ENCODE assay signal across 17 mouse cellular contexts in genomic region chr12:79785691-79786090, GRCm38 (mm10).
"Had no signal": no experiment of that assay in that cellular context is flagged by ENCODE, and none has a peak within 500 bp of the region (broad histone marks: within the 10 kb centered on the region; RNA-seq: fewer than 3 reads in every experiment).

No protein-coding gene starts in this region.

- DNase-seq: kidney, adult 11 months; kidney, adult 9 months; kidney, postnatal 36 days; layer of hippocampus, adult 9-11 months; liver; liver, embryonic 13.5 days; liver, postnatal 0 days; lung, postnatal 36 days; right cerebral cortex, adult 18-20 months; right cerebral cortex, postnatal 25 days; thymus, adult 18-20 months; thymus, postnatal 14 days had no signal

- H3K27me3 ChIP-seq: limb, embryonic 12.5 days; liver, embryonic 13.5 days; lung, embryonic 15.5 days; midbrain, embryonic 15.5 days; neural tube, embryonic 15.5 days had no signal

- H3K36me3 ChIP-seq: limb, embryonic 12.5 days; liver, embryonic 13.5 days; lung, embryonic 15.5 days; midbrain, embryonic 15.5 days; neural tube, embryonic 15.5 days had no signal

- H3K4me2 ChIP-seq: limb, embryonic 12.5 days; liver, embryonic 13.5 days; lung, embryonic 15.5 days; midbrain, embryonic 15.5 days; neural tube, embryonic 15.5 days had no signal

- H3K9ac ChIP-seq: limb, embryonic 12.5 days; liver, embryonic 13.5 days; liver, postnatal 0 days; lung, embryonic 15.5 days; midbrain, embryonic 15.5 days; neural tube, embryonic 15.5 days had no signal

- ATAC-seq: liver, postnatal 0 days; midbrain, embryonic 15.5 days had no signal

- H3K27ac ChIP-seq: kidney, postnatal 0 days; limb, embryonic 12.5 days; liver, embryonic 13.5 days; midbrain, embryonic 15.5 days; neural tube, embryonic 15.5 days had no signal

- H3K4me3 ChIP-seq: limb, embryonic 12.5 days; liver, embryonic 13.5 days; lung, embryonic 15.5 days; midbrain, embryonic 15.5 days; neural tube, embryonic 15.5 days had no signal

- H3K4me1 ChIP-seq: liver, embryonic 13.5 days; midbrain, embryonic 15.5 days; neural tube, embryonic 15.5 days had no signal

- H3K9me3 ChIP-seq: midbrain, embryonic 15.5 days; neural tube, embryonic 15.5 days had no signal
